ENCODE assay signal across 8 mouse cellular contexts in genomic region chr3:101599920-101600741, GRCm38 (mm10). TPM values are rescaled to one million over a fixed set of nuclear protein-coding genes. Genes with fewer than 3 reads are reported as not detected.
DNase-seq lines count a peak whose midpoint lies in the region; ATAC-seq and TF ChIP-seq lines count a peak whose summit lies in the region.

No protein-coding gene starts in this region.

- H3K36me3 ChIP-seq in heart, embryonic 15.5 days: no peaks in the 10 kb centered on the region
- peaks cover 3% of the 10 kb centered on the region; the same call in 1 of the 2 replicates for H3K36me3 ChIP-seq in thymus, adult 2 months (ENCODE audit: control insufficient read depth, insufficient read depth, low read length)

- WGBS in heart, embryonic 15.5 days: 4% methylated on average over 4 of the region's 4 CpGs
- whole genome bisulfite sequencing in thymus, adult 2 months: 10% methylated on average over 4 of the region's 4 CpGs

- ATAC-seq in CD4-positive, CD25-positive, alpha-beta regulatory T cell, adult 4 months: peak; percentile 9
- ATAC-seq in heart, embryonic 15.5 days (replicated peaks; ENCODE audit: insufficient number of reproducible peaks, insufficient read depth, low FRiP score, low read depth): no peak
- peak; percentile 27 for ATAC-seq in megakaryocyte, adult 5-6 weeks (ENCODE audit: poor library complexity, severe bottlenecking)

- H3K4me1 ChIP-seq in heart, embryonic 15.5 days (replicated peaks): peaks cover 77% of the 10 kb centered on the region
- H3K4me1 ChIP-seq in thymus, adult 2 months (replicated peaks; ENCODE audit: control insufficient read depth, insufficient read depth, low read length): peaks cover 25% of the 10 kb centered on the region

- TF ChIP-seq CTCF in gastrocnemius, adult 2 months (IDR thresholded peaks at IDR 0.05): no peak
- no peak for TF ChIP-seq CTCF in thymus, adult 2 months (IDR thresholded peaks at IDR 0.05; ENCODE audit: borderline replicate concordance, control insufficient read depth, extremely low read depth, insufficient read depth, low read length, poor library complexity)

- peak overlapping the region; percentile 91 for H3K4me2 ChIP-seq in heart, embryonic 15.5 days

- H3K27me3 ChIP-seq in heart, embryonic 15.5 days: no peaks in the 10 kb centered on the region
- no peaks in the 10 kb centered on the region for H3K27me3 ChIP-seq in thymus, adult 2 months (ENCODE audit: control insufficient read depth, insufficient read depth, low read length)

- H3K27ac ChIP-seq in gastrocnemius, adult 2 months: peak overlapping the region; percentile 100
- H3K27ac ChIP-seq in heart, embryonic 15.5 days: peak overlapping the region; percentile 100
- H3K27ac ChIP-seq in thymus, adult 2 months (ENCODE audit: control insufficient read depth, insufficient read depth, low read length): no peak overlapping the region

- intact Hi-C loops in gastrocnemius, adult 2 months (cut with DNase I): loop anchor here (5.0 to 10.0 kb wide), 2 partner anchors 48 to 675 kb away; partner anchors contain the start of gene Trim45

- TF ChIP-seq POLR2A in thymus, adult 2 months (IDR thresholded peaks at IDR 0.05; ENCODE audit: control insufficient read depth, extremely low read depth, insufficient read depth, low read length, poor library complexity): no peak

- peak overlapping the region; percentile 99 for H3K9ac ChIP-seq in heart, embryonic 15.5 days

- H3K4me3 ChIP-seq in gastrocnemius, adult 2 months: peak overlapping the region; percentile 26; the same call in 1 of the 2 replicates
- peak overlapping the region; percentile 89 for H3K4me3 ChIP-seq in heart, embryonic 15.5 days
- H3K4me3 ChIP-seq in thymus, adult 2 months (ENCODE audit: control insufficient read depth, insufficient read depth, low read length): no peak overlapping the region

- H3K9me3 ChIP-seq in heart, embryonic 15.5 days (replicated peaks): no peaks in the 10 kb centered on the region

- no peak for DNase-seq in gastrocnemius, adult 2 months
- no peak for DNase-seq in gastrocnemius, postnatal 10 days
- DNase-seq in thymus, adult 2 months: no peak
- no peak for DNase-seq in testis, postnatal 10 days (ENCODE audit: low spot score)
- DNase-seq in spleen, adult 12 weeks (ENCODE audit: low spot score): no peak

RNA-seq across cellular contexts. Expression of gene Atp1a1, which starts 4.4 kb away (rescaled TPM):
- 10 to 100 TPM; 80.1 to 81.1 TPM for total RNA-seq in gastrocnemius, adult 2 months (2021)
- 10 to 100 TPM; 71.2 to 86.4 TPM for total RNA-seq in gastrocnemius, postnatal 10 days (2021)
- polyA plus RNA-seq in CD4-positive, CD25-positive, alpha-beta regulatory T cell, adult 4 months (2017; shearing (Covaris generic)): 1 to 10 TPM; 8.7 to 9.2 TPM
- polyA plus RNA-seq in heart, embryonic 15.5 days (2015; fragmentation: Nextera tagmentation; extraction: Ambion mirVana): 270 and 271 TPM in 2 replicates
- 67.9 and 69.6 TPM in 2 replicates for total RNA-seq in megakaryocyte, adult 5-6 weeks (2015)
- total RNA-seq in megakaryocyte, adult 5-6 weeks (2017): 120 and 132 TPM in 2 replicates
- 273 and 288 TPM in 2 replicates for polyA plus RNA-seq in thymus, adult 2 months (2012; rRNA removed)
